Mouse (Mus musculus) MEL (cell line): ENCODE data around the gene Cltb. TPM values are rescaled to one million over a fixed set of nuclear protein-coding genes. Genes with fewer than 3 reads are reported as not detected.
A peak's percentile ranks its signal among the peaks of the same experiment; 100 is the strongest.

Source experiments
- DNase-seq: peaks from one replicate; pipeline ENCODE4 v3.0.0; 2011; ENCODE audit warnings: low read depth, low spot score
- H3K27ac ChIP-seq: 2 replicates; pipeline ENCODE4 v1.5.1; 2012; ENCODE audit warnings: low read depth, mild to moderate bottlenecking, control low read depth, low read length, moderate library complexity; ENCODE audit not compliant: control insufficient read depth
- H3K27me3 ChIP-seq, 2 experiments: fragments of 150-350 bp in 1 of 2; sonication (generic) in 1 of 2; 2 replicates each; pipeline ENCODE4 v1.6.1; 2012; ENCODE audit warnings: low read length in 2 of 2, mild to moderate bottlenecking in 2 of 2, improper control_type of control experiment in 1 of 2, moderate library complexity in 1 of 2; ENCODE audit not compliant: insufficient read depth in 2 of 2, control insufficient read depth in 1 of 2
- H3K36me3 ChIP-seq, 2 experiments: 2 replicates each; pipeline ENCODE4 v1.6.1; 2012 to 2014; ENCODE audit warnings: low read length in 2 of 2, improper control_type of control experiment in 1 of 2, inconsistent platforms in 1 of 2, mild to moderate bottlenecking in 1 of 2; ENCODE audit not compliant: insufficient read depth in 2 of 2, control insufficient read depth in 1 of 2
- H3K4me1 ChIP-seq, 2 experiments: fragments of 150-350 bp in 1 of 2; sonication (generic) in 1 of 2; 2 replicates each; pipeline ENCODE4 v1.6.1; 2012; ENCODE audit warnings: low read length in 2 of 2, improper control_type of control experiment in 1 of 2, mild to moderate bottlenecking in 1 of 2; ENCODE audit not compliant: insufficient read depth in 2 of 2, control insufficient read depth in 1 of 2
- H3K4me3 ChIP-seq, 2 experiments: fragments of 150-350 bp in 1 of 2; sonication (generic) in 1 of 2; 2 replicates each; pipeline ENCODE4 v1.5.1; 2012; ENCODE audit warnings: low read depth in 2 of 2, low read length in 2 of 2, mild to moderate bottlenecking in 2 of 2, moderate library complexity in 2 of 2, control low read depth in 1 of 2, improper control_type of control experiment in 1 of 2; ENCODE audit not compliant: control insufficient read depth in 1 of 2, insufficient read depth in 1 of 2
- H3K79me2 ChIP-seq: 2 replicates; pipeline ENCODE4 v1.6.1; 2012; ENCODE audit warnings: mild to moderate bottlenecking, low read length, moderate library complexity; ENCODE audit not compliant: control insufficient read depth, poor library complexity, insufficient read depth
- H3K9ac ChIP-seq: 2 replicates; pipeline ENCODE4 v1.6.1; 2012; ENCODE audit warnings: low read depth, mild to moderate bottlenecking, control low read depth, low read length, moderate library complexity; ENCODE audit not compliant: control insufficient read depth, poor library complexity, severe bottlenecking
- H3K9me3 ChIP-seq: fragments of 150-350 bp; sonication (generic); replicated peaks from 2 replicates; pipeline ENCODE4 v1.6.1; 2012; ENCODE audit warnings: mild to moderate bottlenecking, low read length, improper control_type of control experiment, moderate library complexity; ENCODE audit not compliant: insufficient read depth
- BHLHE40 ChIP-seq: IDR thresholded peaks from 2 replicates; pipeline ENCODE4 v1.6.1; 2012; ENCODE audit warnings: low read depth, mild to moderate bottlenecking, inconsistent platforms, low read length, improper control_type of control experiment, borderline replicate concordance
- CHD1 ChIP-seq: IDR thresholded peaks from 2 replicates; pipeline ENCODE4 v1.6.1; 2012; ENCODE audit warnings: low read depth, mild to moderate bottlenecking, inconsistent platforms, low read length, improper control_type of control experiment
- CHD2 ChIP-seq: IDR thresholded peaks from 2 replicates; pipeline ENCODE4 v1.6.1; 2011; ENCODE audit warnings: low read length, improper control_type of control experiment
- CTCF ChIP-seq, 3 experiments: IDR thresholded peaks in 2 of 3; conservative IDR thresholded peaks in 1 of 3; 2 replicates each; pipeline ENCODE4 v1.5.1; 2011 to 2012; ENCODE audit warnings: low read length in 3 of 3, low read depth in 2 of 3, mild to moderate bottlenecking in 2 of 3, improper control_type of control experiment in 1 of 3, inconsistent platforms in 1 of 3, mixed read lengths in 1 of 3, moderate library complexity in 1 of 3; ENCODE audit not compliant: control insufficient read depth in 1 of 3, insufficient read depth in 1 of 3, poor library complexity in 1 of 3, severe bottlenecking in 1 of 3
- E2F4 ChIP-seq: IDR thresholded peaks from 2 replicates; pipeline ENCODE4 v1.6.1; 2011; ENCODE audit warnings: low read depth, low read length, improper control_type of control experiment, borderline replicate concordance
- ELF1 ChIP-seq: IDR thresholded peaks from 2 replicates; pipeline ENCODE4 v1.6.1; 2014; ENCODE audit warnings: low read depth, mild to moderate bottlenecking, inconsistent platforms, low read length, improper control_type of control experiment, moderate library complexity
- ETS1 ChIP-seq: IDR thresholded peaks from 2 replicates; pipeline ENCODE4 v1.6.1; 2012; ENCODE audit warnings: low read depth, mild to moderate bottlenecking, inconsistent platforms, low read length, improper control_type of control experiment, moderate library complexity
- GABPA ChIP-seq: IDR thresholded peaks from 2 replicates; pipeline ENCODE4 v1.6.1; 2012; ENCODE audit warnings: low read depth, mild to moderate bottlenecking, inconsistent platforms, low read length, improper control_type of control experiment, moderate library complexity
- GATA1 ChIP-seq: IDR thresholded peaks from 2 replicates; pipeline ENCODE4 v1.6.1; 2011; ENCODE audit warnings: low read depth, low read length, improper control_type of control experiment
- HCFC1 ChIP-seq: IDR thresholded peaks from 2 replicates; pipeline ENCODE4 v1.6.1; 2012; ENCODE audit warnings: low read depth, mild to moderate bottlenecking, inconsistent platforms, low read length, improper control_type of control experiment, moderate library complexity
- JUND ChIP-seq: IDR thresholded peaks from 2 replicates; pipeline ENCODE4 v1.6.1; 2011; ENCODE audit warnings: low read depth, mild to moderate bottlenecking, improper control_type of control experiment, low read length
- KAT2A ChIP-seq: conservative IDR thresholded peaks from 2 replicates; pipeline ENCODE4 v1.6.1; 2012; ENCODE audit warnings: low read depth, low read length, improper control_type of control experiment, inconsistent platforms
- MAZ ChIP-seq: IDR thresholded peaks from 2 replicates; pipeline ENCODE4 v1.6.1; 2012; ENCODE audit warnings: low read depth, mild to moderate bottlenecking, inconsistent platforms, low read length, improper control_type of control experiment
- MYB ChIP-seq: IDR thresholded peaks from 2 replicates; pipeline ENCODE4 v1.6.1; 2011; ENCODE audit warnings: mild to moderate bottlenecking, low read depth, low read length, improper control_type of control experiment
- MYC ChIP-seq: IDR thresholded peaks from 2 replicates; pipeline ENCODE4 v1.6.1; 2011; ENCODE audit warnings: low read depth, mild to moderate bottlenecking, low read length, improper control_type of control experiment, moderate library complexity
- NELFE ChIP-seq: IDR thresholded peaks from 2 replicates; pipeline ENCODE4 v1.6.1; 2011; ENCODE audit warnings: low read depth, low read length, improper control_type of control experiment
- NRF1 ChIP-seq: IDR thresholded peaks from 2 replicates; pipeline ENCODE4 v1.6.1; 2014; ENCODE audit warnings: low read depth, mild to moderate bottlenecking, inconsistent platforms, low read length, improper control_type of control experiment, moderate library complexity; ENCODE audit not compliant: poor library complexity, insufficient read depth, severe bottlenecking
- POLR2A ChIP-seq, 2 experiments: IDR thresholded peaks; 2 replicates each; pipeline ENCODE4 v1.6.1; 2011 to 2012; ENCODE audit warnings: low read length in 2 of 2, mild to moderate bottlenecking in 2 of 2, control low read depth in 1 of 2, improper control_type of control experiment in 1 of 2, low read depth in 1 of 2, moderate library complexity in 1 of 2; ENCODE audit not compliant: control insufficient read depth in 1 of 2, insufficient read depth in 1 of 2, poor library complexity in 1 of 2
- POLR2AphosphoS2 ChIP-seq: IDR thresholded peaks from 2 replicates; pipeline ENCODE4 v1.6.1; 2011; ENCODE audit warnings: low read length, improper control_type of control experiment
- RAD21 ChIP-seq: IDR thresholded peaks from 2 replicates; pipeline ENCODE4 v1.6.1; 2011; ENCODE audit warnings: mild to moderate bottlenecking, low read depth, low read length, improper control_type of control experiment
- RCOR1 ChIP-seq: IDR thresholded peaks from 2 replicates; pipeline ENCODE4 v1.6.1; 2012; ENCODE audit warnings: low read depth, mild to moderate bottlenecking, inconsistent platforms, low read length, improper control_type of control experiment
- SIN3A ChIP-seq: IDR thresholded peaks from 2 replicates; pipeline ENCODE4 v1.6.1; 2012; ENCODE audit warnings: low read length, improper control_type of control experiment, inconsistent platforms
- SMC3 ChIP-seq: IDR thresholded peaks from 2 replicates; pipeline ENCODE4 v1.6.1; 2011; ENCODE audit warnings: low read depth, low read length, improper control_type of control experiment
- TAL1 ChIP-seq: IDR thresholded peaks from 2 replicates; pipeline ENCODE4 v1.6.1; 2012; ENCODE audit warnings: mild to moderate bottlenecking, inconsistent platforms, low read length, moderate library complexity, mixed read lengths
- TBP ChIP-seq: IDR thresholded peaks from 2 replicates; pipeline ENCODE4 v1.8.0; 2011; ENCODE audit warnings: low read depth, low read length, improper control_type of control experiment
- TCF12 ChIP-seq: IDR thresholded peaks from 2 replicates; pipeline ENCODE4 v1.6.1; 2014; ENCODE audit warnings: low read depth, mild to moderate bottlenecking, inconsistent platforms, low read length, improper control_type of control experiment, moderate library complexity
- UBTF ChIP-seq: IDR thresholded peaks from 2 replicates; pipeline ENCODE4 v1.6.1; 2012; ENCODE audit warnings: low read depth, mild to moderate bottlenecking, inconsistent platforms, low read length, improper control_type of control experiment, moderate library complexity, borderline replicate concordance; ENCODE audit not compliant: insufficient read depth
- USF1 ChIP-seq: IDR thresholded peaks from 2 replicates; pipeline ENCODE4 v1.6.1; 2014; ENCODE audit warnings: low read depth, mild to moderate bottlenecking, inconsistent platforms, low read length, improper control_type of control experiment, moderate library complexity
- USF2 ChIP-seq, 2 experiments: IDR thresholded peaks; 2 replicates each; pipeline ENCODE4 v1.6.1; 2011 to 2012; ENCODE audit warnings: improper control_type of control experiment in 2 of 2, low read length in 2 of 2, borderline replicate concordance in 1 of 2, inconsistent platforms in 1 of 2, low read depth in 1 of 2, mild to moderate bottlenecking in 1 of 2; ENCODE audit not compliant: insufficient read depth in 1 of 2
- ZC3H11A ChIP-seq: IDR thresholded peaks from 2 replicates; pipeline ENCODE4 v1.6.1; 2012; ENCODE audit warnings: low read depth, mild to moderate bottlenecking, inconsistent platforms, low read length, improper control_type of control experiment
- ZKSCAN1 ChIP-seq: IDR thresholded peaks from 2 replicates; pipeline ENCODE4 v1.6.1; 2012; ENCODE audit warnings: low read depth, mild to moderate bottlenecking, inconsistent platforms, low read length, improper control_type of control experiment, moderate library complexity
- ZMIZ1 ChIP-seq: IDR thresholded peaks from 2 replicates; pipeline ENCODE4 v1.6.1; 2012; ENCODE audit warnings: low read depth, mild to moderate bottlenecking, inconsistent platforms, low read length, improper control_type of control experiment, moderate library complexity
- polyA plus RNA-seq, 2 experiments: library from polyadenylated mRNA; stranded (reverse) in 1 of 2; unstranded in 1 of 2; fragments of >175 nt in 1 of 2; fragments of >200 nt in 1 of 2; gene quantifications; 2 replicates each; pipeline versions ENCODE4 v1.2.1 to v1.2.4; 2012; ENCODE audit warnings: low replicate concordance in 2 of 2, low read depth in 1 of 2; ENCODE audit not compliant: insufficient read length in 2 of 2, insufficient read depth in 1 of 2, missing spikeins in 1 of 2
- total RNA-seq: library from RNA; depleted of rRNA; stranded (reverse); fragments of 300-350 nt; gene quantifications from 2 replicates; pipeline ENCODE4 v1.2.3, GENCODE M21; 2012

The Cltb gene
- total and polyA plus RNA-seq, 3 experiments: 23.5 to 59.9 TPM; not detected in 1

GRCm38 (mm10) chr13:54565594-54566345 lies 45.4 kb downstream of the Cltb start (continued):
- TF ChIP-seq MAZ (no peak; the same call in 1 of the 2 replicates), ELF1 (no peak), JUND (no peak), USF2 (IDR thresholded peaks at IDR 0.05; ENCODE audit: borderline replicate concordance in 1 of 2, insufficient read depth in 1 of 2, low read depth in 1 of 2, low read length in 2 of 2) (no peak), MYB (no peak), MYC (0 out of 2 replicates have a peak, but pooled peaks have one; percentile 30), SMC3 (peak; percentile 37), POLR2AphosphoS2 (no peak), TCF12 (0 out of 2 replicates have a peak, but pooled peaks have one; percentile 18), CHD2 (no peak; the same call in 1 of the 2 replicates), GABPA (no peak), E2F4 (no peak)

GRCm38 (mm10) chr13:54565201-54565581 lies 46.0 kb downstream of the Cltb start, which contains the start of gene 4833439L19Rik:
Gene 4833439L19Rik (minus strand): TSS chr13:54565435.
- peak within 1 kb of the TSS; percentile 89 for H3K9ac ChIP-seq
- H3K27ac ChIP-seq: peak within 1 kb of the TSS; percentile 71
- H3K4me1 ChIP-seq: peaks cover 0 to 13% of the 10 kb centered on the region in 2 experiments; a peak in 2 of 4 replicates
- H3K36me3 ChIP-seq: peaks cover 0 to 11% of the 10 kb centered on the region in 2 experiments; a peak in 2 of 4 replicates
- H3K27me3 ChIP-seq: no peaks in the 10 kb centered on the region
- peak; percentile 95 for DNase-seq
- H3K4me3 ChIP-seq: peak within 1 kb of the TSS; percentile 61 to 73
- H3K79me2 ChIP-seq: peaks cover 21% of the 10 kb centered on the region
- H3K9me3 ChIP-seq: no peaks in the 10 kb centered on the region
- TF ChIP-seq CHD1: no peak
- TF ChIP-seq SMC3: no peak
- TF ChIP-seq ZC3H11A: no peak
- TF ChIP-seq GABPA: no peak
- no peak for TF ChIP-seq UBTF
- TF ChIP-seq MAZ: peak; percentile 84
- TF ChIP-seq ETS1: no peak
- TF ChIP-seq ZKSCAN1: no peak
- no peak for TF ChIP-seq GATA1
- TF ChIP-seq SIN3A: peak; percentile 89
- TF ChIP-seq ELF1: 0 out of 2 replicates have a peak, but pooled peaks have one; percentile 52
- peak; percentile 72 for TF ChIP-seq ZMIZ1
- no peak for TF ChIP-seq E2F4
- no peak for TF ChIP-seq MYB
- TF ChIP-seq HCFC1: peak; percentile 96
- TF ChIP-seq NELFE: peak; percentile 92
- TF ChIP-seq TAL1: no peak
- no peak for TF ChIP-seq BHLHE40
- TF ChIP-seq USF2 (IDR thresholded peaks at IDR 0.05; ENCODE audit: borderline replicate concordance in 1 of 2, insufficient read depth in 1 of 2, low read depth in 1 of 2, low read length in 2 of 2): no peak
- no peak for TF ChIP-seq RCOR1
- TF ChIP-seq CTCF (IDR thresholded peaks at IDR 0.05 in 2 of 3, conservative IDR thresholded peaks at IDR 0.05 in 1 of 3; ENCODE audit: control insufficient read depth in 1 of 3, insufficient read depth in 1 of 3, low read depth in 2 of 3, low read length in 3 of 3, poor library complexity in 1 of 3, severe bottlenecking in 1 of 3): no peak
- TF ChIP-seq MYC: no peak
- TF ChIP-seq POLR2A (IDR thresholded peaks at IDR 0.05; ENCODE audit: control insufficient read depth in 1 of 2, insufficient read depth in 1 of 2, low read depth in 1 of 2, low read length in 2 of 2, poor library complexity in 1 of 2): peak; percentile 91 to 97
- peak; percentile 99 for TF ChIP-seq CHD2
- no peak for TF ChIP-seq RAD21
- 0 out of 2 replicates have a peak, but pooled peaks have one; percentile 8 for TF ChIP-seq NRF1
- TF ChIP-seq KAT2A: peak; percentile 78; the same call in 1 of the 2 replicates
- TF ChIP-seq USF1: no peak
- TF ChIP-seq TBP: peak; percentile 78
- no peak for TF ChIP-seq JUND
